Mouse (Mus musculus) cerebellum, adult 2 months (tissue): ENCODE measurements around the gene Sft2d1.

Source experiments
- CTCF ChIP-seq: fragments of 200-500 bp; IDR thresholded peaks from 2 replicates; pipeline ENCODE4 v1.5.1; 2011; ENCODE audit warnings: low read depth, mild to moderate bottlenecking, control low read depth, low read length, moderate library complexity, borderline replicate concordance; ENCODE audit not compliant: insufficient read depth
- POLR2A ChIP-seq: fragments of 200-500 bp; IDR thresholded peaks from 2 replicates; pipeline ENCODE4 v1.6.1; 2011; ENCODE audit warnings: low read length, control low read depth, borderline replicate concordance; ENCODE audit not compliant: insufficient read depth

DNA sequence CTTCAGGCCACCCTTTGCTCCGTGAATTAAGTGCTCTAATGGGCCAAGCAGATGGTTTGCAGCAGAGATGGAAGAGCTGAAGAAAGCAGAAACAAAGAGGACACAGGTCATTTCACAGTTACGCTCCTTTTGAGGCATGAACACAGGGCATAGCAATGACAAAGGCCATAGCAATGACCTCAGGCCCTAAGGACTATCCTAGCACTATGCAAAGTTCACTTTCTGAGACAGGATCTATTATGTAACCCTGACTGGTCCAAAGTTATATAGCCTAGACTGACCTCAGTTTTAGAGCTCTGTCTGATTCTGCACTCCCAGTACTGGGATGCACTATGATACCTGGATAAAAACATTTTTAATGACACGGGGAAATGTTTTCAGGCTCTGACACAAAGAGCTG lies 32.5 kb upstream of the Sft2d1 start:
- no peak for TF ChIP-seq CTCF
- no peak for TF ChIP-seq POLR2A
